Mouse (Mus musculus): Measurements from ENCODE around the gene Calml4.

DNA sequence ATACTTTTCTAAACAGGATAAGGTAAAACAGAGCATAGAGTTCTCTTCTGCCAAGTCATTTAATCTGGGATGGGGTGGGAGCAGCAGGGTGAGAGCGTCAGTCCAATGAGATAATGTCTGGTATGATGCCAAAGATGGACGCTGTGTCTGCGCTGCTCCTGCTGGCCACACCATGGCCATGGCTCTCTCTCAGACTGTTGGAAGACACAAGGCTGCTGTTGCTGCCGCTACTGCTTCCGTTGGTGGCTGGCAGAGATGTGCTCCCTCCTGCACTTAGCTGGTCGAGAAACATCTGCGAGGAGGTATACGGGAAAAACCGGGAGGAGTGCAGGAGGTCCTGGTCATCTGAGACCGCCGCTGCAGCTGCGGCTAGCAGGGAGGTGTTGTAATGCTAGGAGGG lies 24.0 kb downstream of the Calml4 start:
- TF ChIP-seq CTCF (conservative IDR thresholded peaks at IDR 0.05 in 1 of 2, IDR thresholded peaks at IDR 0.05 in 1 of 2; ENCODE audit: low read depth in 2 of 2, low read length in 2 of 2) = no peak
- no peak for TF ChIP-seq ZNF384 (IDR thresholded peaks at IDR 0.05; ENCODE audit: low read depth, low read length)
- TF ChIP-seq TCF12 (IDR thresholded peaks at IDR 0.05; ENCODE audit: low read depth, low read length) = no peak
- TF ChIP-seq RAD21 (IDR thresholded peaks at IDR 0.05; ENCODE audit: low read depth, low read length) = no peak
- TF ChIP-seq POLR2A (IDR thresholded peaks at IDR 0.05; ENCODE audit: low read depth, low read length) = no peak
- no peak for TF ChIP-seq CHD1 (IDR thresholded peaks at IDR 0.05; ENCODE audit: low read depth, low read length)
- no peak for TF ChIP-seq MAX (IDR thresholded peaks at IDR 0.05; ENCODE audit: low read length)
- TF ChIP-seq MAZ (IDR thresholded peaks at IDR 0.05; ENCODE audit: low read depth, low read length) = no peak
- TF ChIP-seq USF1 (IDR thresholded peaks at IDR 0.05; ENCODE audit: low read depth, low read length) = no peak
- no peak for TF ChIP-seq JUND (conservative IDR thresholded peaks at IDR 0.05; ENCODE audit: low read depth, low read length)
- no peak for TF ChIP-seq TBP (conservative IDR thresholded peaks at IDR 0.05; ENCODE audit: low read depth, low read length)
- TF ChIP-seq SMC3 (IDR thresholded peaks at IDR 0.05; ENCODE audit: low read depth, low read length) = no peak
- TF ChIP-seq MXI1 (IDR thresholded peaks at IDR 0.05; ENCODE audit: low read depth, low read length) = no peak
- no peak for TF ChIP-seq ELF1 (IDR thresholded peaks at IDR 0.05; ENCODE audit: low read depth, low read length)
